Mouse (Mus musculus): ENCODE measurements around the gene Zfp39. TPM values are rescaled to one million over a fixed set of nuclear protein-coding genes. Genes with fewer than 3 reads are reported as not detected.

Gene Zfp39
- total RNA-seq, 2 experiments from 2014 or later, result 49.4 to 79.2 TPM

GRCm38 (mm10) chr11:58927053-58927452 lies 23.0 kb upstream of the Zfp39 start:
- no peak for ATAC-seq (replicated peaks; ENCODE audit: low FRiP score, poor library complexity, severe bottlenecking)

GRCm38 (mm10) chr11:58926651-58927050 lies 22.6 kb upstream of the Zfp39 start:
- ATAC-seq (replicated peaks; ENCODE audit: low FRiP score, poor library complexity, severe bottlenecking), result no peak

GRCm38 (mm10) chr11:58922420-58922819 lies 18.4 kb upstream of the Zfp39 start:
- no peak for ATAC-seq (replicated peaks; ENCODE audit: low FRiP score, poor library complexity, severe bottlenecking)

DNA sequence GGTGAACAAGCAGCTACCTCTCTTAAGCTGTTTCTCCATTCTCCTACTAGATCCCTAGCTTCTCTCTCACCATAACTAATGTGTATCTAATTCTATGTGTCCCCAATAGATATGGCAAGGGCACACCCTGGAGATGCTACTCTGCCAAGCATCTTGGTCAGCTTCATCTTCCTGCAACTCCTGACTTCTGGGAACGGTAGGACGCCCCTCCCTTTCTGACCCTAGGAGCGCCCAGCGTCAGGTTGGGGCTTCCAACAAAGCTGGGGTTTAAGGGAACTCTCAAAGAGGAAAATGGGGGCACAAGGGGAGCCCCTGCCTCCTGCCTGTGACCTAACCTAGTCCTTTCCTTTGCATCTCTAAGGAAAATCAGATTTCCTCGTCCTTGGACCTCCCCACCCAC lies 14.7 kb upstream of the Zfp39 start:
- ATAC-seq (replicated peaks; ENCODE audit: low FRiP score, poor library complexity, severe bottlenecking), result peak; percentile 42

DNA sequence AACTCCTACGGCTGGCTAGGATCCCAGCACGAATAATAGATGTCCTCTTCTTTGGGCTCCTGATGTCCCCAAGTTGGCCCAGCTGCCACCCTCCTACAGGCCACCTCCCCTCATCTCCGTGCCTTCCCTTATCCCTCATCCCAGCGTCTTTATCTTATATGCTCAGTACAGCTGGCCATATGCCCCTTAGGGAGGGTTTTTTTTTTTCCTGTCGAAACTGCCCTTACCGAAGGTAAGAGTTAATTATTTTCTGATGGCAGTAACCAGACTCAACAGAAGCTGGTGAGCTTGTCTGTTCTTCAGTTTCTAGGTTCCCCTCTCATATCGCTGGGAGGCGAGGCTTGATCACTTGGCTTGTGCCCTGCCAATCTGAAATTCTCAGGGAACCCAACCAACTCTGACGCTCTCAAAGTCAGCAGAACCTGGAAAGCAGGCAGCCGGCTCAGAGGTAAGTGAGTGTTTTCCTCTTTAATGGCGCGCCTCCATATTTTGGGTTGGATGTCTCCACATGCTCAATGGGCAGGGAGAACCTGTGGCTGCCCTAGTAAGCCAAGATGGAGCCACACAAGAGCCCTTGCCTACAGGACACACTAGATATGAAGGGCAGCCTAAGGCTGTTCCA lies 13.8 kb upstream of the Zfp39 start, which contains the start of gene Btnl10:
TSS of gene Btnl10 (plus strand) at position 164 of the 622 bp plus-strand sequence.
- peak; percentile 66 for ATAC-seq (replicated peaks; ENCODE audit: low FRiP score, poor library complexity, severe bottlenecking)

DNA sequence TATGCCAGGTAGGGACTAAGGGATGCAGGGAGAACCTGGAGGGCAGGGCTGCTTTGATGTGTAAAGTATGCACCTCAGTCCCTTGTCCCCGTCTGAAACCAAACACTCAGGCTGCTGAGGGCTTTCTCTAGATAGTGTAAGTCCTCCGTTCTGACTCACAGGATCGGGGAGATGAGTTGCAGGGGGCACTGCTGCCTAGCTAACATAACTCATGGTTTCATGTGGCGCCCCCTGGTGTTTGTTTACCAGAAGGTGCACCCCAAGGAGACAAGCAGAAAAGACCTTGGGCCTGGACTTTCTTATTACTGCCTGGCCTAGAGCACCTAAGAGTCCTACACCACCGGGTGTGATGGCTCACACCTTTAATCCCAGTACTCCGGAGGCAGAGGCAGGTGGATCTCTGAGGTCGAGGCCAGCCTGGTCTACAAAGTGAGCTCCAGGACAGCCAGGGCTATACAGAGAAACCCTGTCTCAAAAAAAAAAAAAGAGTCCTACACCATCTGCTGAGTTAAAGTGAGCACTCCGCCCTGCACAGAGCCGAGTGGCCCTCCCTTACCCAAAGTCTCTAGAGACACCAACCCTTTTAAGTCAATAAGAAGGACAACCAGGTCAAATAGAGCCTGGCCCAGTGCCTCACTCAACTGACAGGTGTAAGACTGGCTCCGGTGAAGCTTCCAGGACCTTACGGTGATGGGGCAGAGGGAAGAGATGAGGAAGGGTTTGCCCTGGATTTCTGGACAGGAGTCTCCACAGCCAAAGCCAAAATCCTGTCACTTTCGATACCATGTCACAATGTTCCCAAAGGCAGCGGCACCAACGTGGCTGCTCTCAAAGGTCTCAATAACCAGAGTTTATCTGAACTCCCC lies 13.1 kb upstream of the Zfp39 start:
- peak; percentile 53 for ATAC-seq (replicated peaks; ENCODE audit: low FRiP score, poor library complexity, severe bottlenecking)

DNA sequence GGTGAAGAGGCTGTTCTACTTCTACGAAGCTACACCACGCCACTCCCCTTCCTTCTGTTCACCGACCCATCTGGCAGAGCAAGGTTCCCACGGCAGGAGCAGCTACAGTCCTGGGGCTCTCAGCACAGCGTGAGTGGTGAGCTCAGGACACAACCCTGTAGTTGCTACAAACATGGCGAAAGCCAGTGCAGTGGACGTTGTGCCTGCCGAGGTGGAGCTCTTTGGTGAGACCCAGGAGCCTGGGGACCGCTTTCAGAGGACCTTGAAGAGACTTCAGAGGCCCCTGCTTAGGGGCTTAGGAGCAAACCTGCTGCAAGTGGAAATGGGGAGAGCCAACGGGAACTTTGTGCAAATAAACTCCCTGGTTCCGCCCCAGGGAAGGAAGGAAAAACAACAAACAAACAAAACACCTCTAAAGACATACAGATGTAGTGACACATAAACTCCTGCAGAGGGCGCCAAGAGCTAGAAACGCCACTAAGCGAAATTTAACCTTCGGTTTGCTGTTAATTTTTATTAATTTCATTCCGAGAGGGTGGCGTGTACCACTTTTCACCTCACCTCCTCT lies 10.5 kb upstream of the Zfp39 start:
- peak; percentile 26 for ATAC-seq (replicated peaks; ENCODE audit: low FRiP score, poor library complexity, severe bottlenecking)

GRCm38 (mm10) chr11:58913776-58914175 lies 9.8 kb upstream of the Zfp39 start:
- peak; percentile 40 for ATAC-seq (replicated peaks; ENCODE audit: low FRiP score, poor library complexity, severe bottlenecking)

GRCm38 (mm10) chr11:58904838-58905237 lies 813 bp upstream of the Zfp39 start:
- ATAC-seq (replicated peaks; ENCODE audit: low FRiP score, poor library complexity, severe bottlenecking), result peak; percentile 57

DNA sequence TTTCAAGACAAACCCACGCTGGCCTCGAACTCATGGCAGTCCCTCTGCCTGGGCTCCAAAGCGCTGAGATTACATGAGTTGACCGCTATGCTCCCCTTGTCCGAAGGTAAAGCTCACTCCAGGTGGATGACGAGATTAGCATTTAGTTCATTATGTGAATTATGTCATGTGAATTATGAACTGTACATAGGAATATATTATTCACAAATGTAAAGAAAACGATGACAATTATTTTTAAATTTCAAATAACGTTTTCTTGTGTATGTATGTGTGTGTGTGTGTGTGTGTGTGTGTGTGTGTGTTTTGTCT lies 339 bp upstream of the Zfp39 start:
- peak; percentile 5; the same call in 1 of the 2 replicates for ATAC-seq (replicated peaks; ENCODE audit: low FRiP score, poor library complexity, severe bottlenecking)

DNA sequence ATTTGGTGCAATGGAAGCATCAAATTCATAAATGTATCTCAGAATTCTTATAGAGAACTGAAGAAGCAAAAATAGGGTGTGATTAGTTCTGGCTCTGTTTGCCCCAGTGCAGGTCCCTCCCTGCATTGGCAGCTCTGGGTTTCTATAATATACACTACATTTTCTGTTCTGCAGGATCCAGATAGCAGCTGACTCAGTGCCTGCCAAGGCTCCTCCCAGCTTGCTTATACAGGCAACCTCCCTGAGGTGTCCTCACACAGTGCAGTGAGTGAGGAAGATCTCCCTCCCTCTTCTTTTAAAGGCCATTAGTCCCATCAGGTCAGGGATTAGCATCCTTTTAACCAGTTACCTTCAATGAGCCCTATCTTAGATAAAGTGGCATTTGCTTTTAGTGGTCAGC lies 2.9 kb downstream of the Zfp39 start:
- peak; percentile 81 for ATAC-seq (replicated peaks; ENCODE audit: low FRiP score, poor library complexity, severe bottlenecking)

GRCm38 (mm10) chr11:58897485-58897884 lies 6.5 kb downstream of the Zfp39 start:
- no peak for ATAC-seq (replicated peaks; ENCODE audit: low FRiP score, poor library complexity, severe bottlenecking)

DNA sequence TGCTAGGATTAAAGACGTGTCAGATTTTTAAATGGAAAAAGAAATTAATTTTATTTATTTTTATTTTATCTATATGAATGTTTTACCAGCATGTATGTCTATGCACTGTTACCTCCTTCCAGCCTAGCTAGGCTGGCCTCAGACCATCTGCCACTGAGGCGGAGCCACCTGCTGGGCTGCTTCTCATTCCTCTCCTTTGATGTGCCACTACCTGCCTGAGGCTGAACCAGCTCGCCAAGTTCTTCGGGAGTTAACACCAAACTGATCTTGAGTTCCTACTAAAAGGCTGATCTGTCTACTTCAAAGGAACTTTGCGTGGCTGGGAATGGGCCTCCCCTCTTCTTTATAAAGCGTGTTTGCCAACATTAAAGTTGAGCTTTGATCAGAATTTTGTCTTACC lies 9.6 kb downstream of the Zfp39 start:
- ATAC-seq (replicated peaks; ENCODE audit: low FRiP score, poor library complexity, severe bottlenecking), result no peak

DNA sequence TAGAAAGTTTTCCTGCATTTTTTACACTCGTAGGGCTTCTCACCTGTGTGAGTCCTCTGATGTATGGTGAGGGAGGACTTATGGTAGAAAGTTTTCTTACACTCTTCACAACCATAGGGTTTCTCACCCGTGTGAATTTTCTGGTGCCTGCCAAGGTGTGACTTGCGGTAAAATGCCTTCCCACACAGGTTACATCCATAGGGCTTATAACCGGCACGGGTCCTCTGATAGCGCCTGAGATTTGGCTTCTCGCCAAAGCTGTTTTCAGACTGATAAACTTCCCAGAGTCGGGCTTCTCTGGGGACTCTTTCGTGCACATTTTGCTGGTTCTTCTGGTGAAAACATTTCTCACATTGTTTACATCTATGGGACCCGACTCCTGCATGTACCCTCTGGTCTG lies 13.5 kb downstream of the Zfp39 start:
- ATAC-seq (replicated peaks; ENCODE audit: low FRiP score, poor library complexity, severe bottlenecking), result no peak

DNA sequence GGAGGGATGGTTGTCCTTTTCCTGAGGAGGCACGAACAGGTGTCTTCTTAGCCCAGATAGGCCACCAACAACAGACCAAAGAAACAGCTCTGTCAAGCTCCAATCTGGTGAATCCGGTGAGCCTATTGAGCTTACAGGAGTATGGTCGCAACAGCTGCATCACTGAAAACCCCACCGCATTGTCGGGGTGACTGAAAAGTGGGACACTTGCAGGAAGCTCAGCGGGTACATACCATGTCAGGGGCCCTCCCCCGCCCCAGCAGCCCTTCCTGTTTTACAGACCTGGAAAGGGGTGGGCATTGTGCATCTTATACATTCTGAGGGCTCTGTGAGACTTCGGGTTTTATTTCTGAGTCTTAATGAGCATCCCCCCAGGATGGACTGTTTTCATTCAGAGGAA lies 20.3 kb downstream of the Zfp39 start:
- no peak for ATAC-seq (replicated peaks; ENCODE audit: low FRiP score, poor library complexity, severe bottlenecking)

- no peak for ATAC-seq (replicated peaks; ENCODE audit: low FRiP score, poor library complexity, severe bottlenecking)
These were observed 33.1 kb downstream of the Zfp39 start for GRCm38 (mm10) chr11:58870961-58871360.

DNA sequence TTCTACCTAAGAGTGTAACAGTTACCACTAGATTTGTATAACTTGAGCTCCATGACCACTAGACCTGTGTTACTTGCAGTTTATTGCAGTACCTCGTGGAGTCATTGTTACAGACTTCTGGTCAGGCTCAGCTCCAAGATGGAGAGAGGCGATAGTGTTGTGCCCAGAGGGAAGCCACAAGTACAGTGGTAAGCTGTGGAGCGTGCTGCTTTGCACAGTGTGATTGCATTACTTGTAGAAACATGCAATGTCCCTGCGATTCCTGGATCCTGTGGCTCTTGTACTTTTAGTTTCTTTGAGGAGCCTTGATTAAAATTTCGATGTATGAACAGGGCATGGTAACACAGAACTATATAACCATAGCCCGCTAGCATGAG lies 36.1 kb downstream of the Zfp39 start:
- no peak for ATAC-seq (replicated peaks; ENCODE audit: low FRiP score, poor library complexity, severe bottlenecking)

DNA sequence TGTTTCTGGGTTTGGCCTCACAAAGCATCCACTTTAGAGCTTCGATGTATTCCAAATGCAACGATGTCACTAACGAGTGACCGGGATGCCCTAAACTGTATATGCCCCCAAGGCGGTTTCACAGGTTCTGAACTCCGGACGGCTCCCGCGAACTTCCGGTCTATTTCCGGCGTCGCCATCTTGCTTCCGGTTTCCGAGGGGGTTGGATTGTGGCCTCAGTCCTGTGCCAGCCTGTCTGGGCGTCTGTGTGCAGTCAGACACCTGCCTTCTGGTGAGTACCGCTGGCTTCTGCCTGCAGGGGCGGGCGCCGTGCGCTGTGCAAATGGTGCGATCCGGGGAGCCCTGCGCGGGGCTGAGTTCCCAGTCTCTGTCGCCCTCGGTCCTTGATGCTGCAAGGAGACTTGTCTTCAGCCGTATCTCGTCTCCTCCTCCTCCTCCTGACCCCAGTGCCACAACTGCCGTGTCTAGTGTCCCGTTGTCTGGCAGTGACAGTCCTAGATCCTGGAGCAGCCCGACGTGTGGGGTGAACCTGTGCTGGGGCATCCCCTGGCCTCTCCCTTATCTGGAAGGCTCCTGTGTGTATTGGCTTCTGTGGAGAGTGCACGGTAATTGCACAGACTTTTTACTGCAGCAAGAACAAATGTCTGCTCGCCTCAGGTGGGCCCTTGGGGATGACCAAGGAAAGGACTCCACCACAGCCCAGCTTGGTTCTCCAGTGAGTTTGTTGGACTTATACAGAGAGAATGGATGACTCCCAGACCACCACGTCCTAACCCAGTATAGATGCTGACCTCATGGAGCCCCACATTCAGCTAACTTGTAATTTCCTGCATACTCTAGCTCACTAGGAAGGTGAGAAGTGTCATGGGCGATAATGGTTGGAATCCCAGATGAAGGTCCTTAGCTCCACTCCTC lies 36.7 kb downstream of the Zfp39 start, which contains the start of gene 2810021J22Rik:
TSS of gene 2810021J22Rik (plus strand) at position 178 of the 915 bp plus-strand sequence.
- ATAC-seq (replicated peaks; ENCODE audit: low FRiP score, poor library complexity, severe bottlenecking), result peak; percentile 94

- no peak for ATAC-seq (replicated peaks; ENCODE audit: low FRiP score, poor library complexity, severe bottlenecking)
These were observed 43.3 kb downstream of the Zfp39 start for GRCm38 (mm10) chr11:58860744-58861143.

GRCm38 (mm10) chr11:58849731-58850130 lies 54.3 kb downstream of the Zfp39 start:
- no peak for ATAC-seq (replicated peaks; ENCODE audit: low FRiP score, poor library complexity, severe bottlenecking)
